Mouse (Mus musculus): ENCODE measurements at regions not wholly inside any gene's neighbourhood (a gene's known extent, or its start where the extent isn't known, plus 50 kb on each side); places are given as distances from the start of the nearest gene placed in this dataset.
"Not testable (repeated sequence)": the region's sequence is repeated elsewhere in the genome, so short reads cannot be mapped to it uniquely, and the experiment has no call there.

GRCm38 (mm10) chr9:13105426-13105825 lies 140.2 kb downstream of the Jrkl start:
- no peak for DNase-seq (ENCODE audit: low spot score)

GRCm38 (mm10) chr9:13083669-13084068 lies 162.0 kb downstream of the Jrkl start:
- WGBS, result 89% methylated on average over 11 of the region's 11 CpGs
- H3K4me3 ChIP-seq (ENCODE audit: low read length), result no peak overlapping the region
- DNase-seq (ENCODE audit: low spot score), result no peak
- no peaks in the 10 kb centered on the region for H3K36me3 ChIP-seq (ENCODE audit: insufficient read depth, low read length)
- no peak overlapping the region for H3K4me2 ChIP-seq (ENCODE audit: low read depth, low read length)
- no peak overlapping the region for H3K27ac ChIP-seq
- no peak for ATAC-seq
- no peak for TF ChIP-seq CTCF (IDR thresholded peaks at IDR 0.05; ENCODE audit: low read depth)
- H3K9ac ChIP-seq (replicated peaks; ENCODE audit: low read length), result no peak overlapping the region
- no peaks in the 10 kb centered on the region for H3K27me3 ChIP-seq (ENCODE audit: insufficient read depth, low read length)
- no peaks in the 10 kb centered on the region for H3K4me1 ChIP-seq (ENCODE audit: insufficient read depth, low read length)
- H3K9me3 ChIP-seq (ENCODE audit: low read length), result no peaks in the 10 kb centered on the region

More at GRCm38 (mm10) chr9:13105426-13105825, 140.2 kb downstream of the Jrkl start:
- Histone ChIP-seq H3K9me3 (ENCODE audit: low read length) (no peaks in the 10 kb centered on the region), H3K36me3 (ENCODE audit: insufficient read depth, low read length) (no peaks in the 10 kb centered on the region), H3K27me3 (ENCODE audit: insufficient read depth, low read length) (no peaks in the 10 kb centered on the region), H3K4me3 (ENCODE audit: low read length) (no peak overlapping the region), H3K9ac (replicated peaks; ENCODE audit: low read length) (no peak overlapping the region), H3K4me1 (ENCODE audit: insufficient read depth, low read length) (no peaks in the 10 kb centered on the region), H3K27ac (no peak overlapping the region), H3K4me2 (ENCODE audit: low read depth, low read length) (no peak overlapping the region)
- ATAC-seq, result no peak
- no peak for TF ChIP-seq CTCF (IDR thresholded peaks at IDR 0.05; ENCODE audit: low read depth)
- 95% methylated on average over 4 of the region's 4 CpGs for WGBS

GRCm38 (mm10) chr9:13049079-13049478 lies 196.6 kb downstream of the Jrkl start:
- no peak for ATAC-seq
- no peak overlapping the region for H3K27ac ChIP-seq
- no peak overlapping the region for H3K4me3 ChIP-seq (ENCODE audit: low read length)
- no peak overlapping the region for H3K4me2 ChIP-seq (ENCODE audit: low read depth, low read length)
- H3K9ac ChIP-seq (replicated peaks; ENCODE audit: low read length), result no peak overlapping the region
- no peak for DNase-seq (ENCODE audit: low spot score)
- TF ChIP-seq CTCF (IDR thresholded peaks at IDR 0.05; ENCODE audit: low read depth), result no peak
- no peaks in the 10 kb centered on the region for H3K36me3 ChIP-seq (ENCODE audit: insufficient read depth, low read length)
- H3K9me3 ChIP-seq (ENCODE audit: low read length), result no peaks in the 10 kb centered on the region
- no peaks in the 10 kb centered on the region for H3K27me3 ChIP-seq (ENCODE audit: insufficient read depth, low read length)
- H3K4me1 ChIP-seq (ENCODE audit: insufficient read depth, low read length), result no peaks in the 10 kb centered on the region

GRCm38 (mm10) chr9:13019025-13019424 lies 226.6 kb downstream of the Jrkl start:
- Histone ChIP-seq H3K4me1 (ENCODE audit: insufficient read depth, low read length) (no peaks in the 10 kb centered on the region), H3K27ac (no peak overlapping the region), H3K9me3 (ENCODE audit: low read length) (no peaks in the 10 kb centered on the region), H3K27me3 (ENCODE audit: insufficient read depth, low read length) (no peaks in the 10 kb centered on the region), H3K9ac (replicated peaks; ENCODE audit: low read length) (no peak overlapping the region), H3K4me3 (ENCODE audit: low read length) (no peak overlapping the region), H3K4me2 (ENCODE audit: low read depth, low read length) (no peak overlapping the region), H3K36me3 (ENCODE audit: insufficient read depth, low read length) (no peaks in the 10 kb centered on the region)
- no peak for DNase-seq (ENCODE audit: low spot score)
- TF ChIP-seq CTCF (IDR thresholded peaks at IDR 0.05; ENCODE audit: low read depth), result no peak
- ATAC-seq, result no peak

- not testable (repeated sequence) for ATAC-seq; H3K36me3 ChIP-seq (ENCODE audit: insufficient read depth, low read length); H3K9ac ChIP-seq (replicated peaks; ENCODE audit: low read length); H3K4me3 ChIP-seq (ENCODE audit: low read length); H3K4me2 ChIP-seq (ENCODE audit: low read depth, low read length); DNase-seq (ENCODE audit: low spot score); H3K9me3 ChIP-seq (ENCODE audit: low read length); H3K27ac ChIP-seq; H3K4me1 ChIP-seq (ENCODE audit: insufficient read depth, low read length); H3K27me3 ChIP-seq (ENCODE audit: insufficient read depth, low read length)
- 92% methylated on average over 1 of the region's 1 CpGs for WGBS
Measured at GRCm38 (mm10) chr9:12983209-12983608, 262.4 kb downstream of the Jrkl start.

GRCm38 (mm10) chr9:12973022-12973421 lies 272.6 kb downstream of the Jrkl start:
- whole genome bisulfite sequencing, result 65% methylated on average over 1 of the region's 1 CpGs
- no peaks in the 10 kb centered on the region for H3K9me3 ChIP-seq (ENCODE audit: low read length)
- H3K4me3 ChIP-seq (ENCODE audit: low read length), result no peak overlapping the region
- TF ChIP-seq CTCF (IDR thresholded peaks at IDR 0.05; ENCODE audit: low read depth), result no peak
- no peak overlapping the region for H3K27ac ChIP-seq
- H3K9ac ChIP-seq (replicated peaks; ENCODE audit: low read length), result no peak overlapping the region
- H3K4me1 ChIP-seq (ENCODE audit: insufficient read depth, low read length), result no peaks in the 10 kb centered on the region
- H3K4me2 ChIP-seq (ENCODE audit: low read depth, low read length), result no peak overlapping the region
- DNase-seq (ENCODE audit: low spot score) (no peak), ATAC-seq (no peak)
- no peaks in the 10 kb centered on the region for H3K36me3 ChIP-seq (ENCODE audit: insufficient read depth, low read length)
- no peaks in the 10 kb centered on the region for H3K27me3 ChIP-seq (ENCODE audit: insufficient read depth, low read length)

- no peaks in the 10 kb centered on the region for H3K9me3 ChIP-seq (ENCODE audit: low read length)
- H3K9ac ChIP-seq (replicated peaks; ENCODE audit: low read length), result no peak overlapping the region
- WGBS, result 70% methylated on average over 2 of the region's 2 CpGs
- TF ChIP-seq CTCF (IDR thresholded peaks at IDR 0.05; ENCODE audit: low read depth), result no peak
- H3K4me3 ChIP-seq (ENCODE audit: low read length), result no peak overlapping the region
- ATAC-seq, result no peak
- no peaks in the 10 kb centered on the region for H3K4me1 ChIP-seq (ENCODE audit: insufficient read depth, low read length)
- no peak for DNase-seq (ENCODE audit: low spot score)
- H3K27me3 ChIP-seq (ENCODE audit: insufficient read depth, low read length), result no peaks in the 10 kb centered on the region
- H3K27ac ChIP-seq, result no peak overlapping the region
- H3K4me2 ChIP-seq (ENCODE audit: low read depth, low read length), result no peak overlapping the region
- no peaks in the 10 kb centered on the region for H3K36me3 ChIP-seq (ENCODE audit: insufficient read depth, low read length)
Measured at GRCm38 (mm10) chr9:12960337-12960736, 285.3 kb downstream of the Jrkl start.
